Mouse (Mus musculus) thymus, adult 2 months (tissue): Measurements from ENCODE around the gene Gm39566. TPM values are rescaled to one million over a fixed set of nuclear protein-coding genes. Genes with fewer than 3 reads are reported as not detected.

ENCODE experiments used
- DNase-seq: peaks from one replicate; pipeline ENCODE4 v3.0.0; 2021
- H3K27ac ChIP-seq: fragments of 200-500 bp; 2 replicates; pipeline ENCODE4 v1.5.1; 2012; ENCODE audit warnings: low read length, control low read depth; ENCODE audit not compliant: control insufficient read depth, insufficient read depth
- H3K27me3 ChIP-seq: fragments of 200-500 bp; 2 replicates; pipeline ENCODE4 v1.6.1; 2012; ENCODE audit warnings: mild to moderate bottlenecking, low read length, moderate library complexity, mixed read lengths; ENCODE audit not compliant: control insufficient read depth, insufficient read depth
- H3K36me3 ChIP-seq: fragments of 200-500 bp; 2 replicates; pipeline ENCODE4 v1.6.1; 2012; ENCODE audit warnings: mild to moderate bottlenecking, low read length, moderate library complexity; ENCODE audit not compliant: control insufficient read depth, insufficient read depth
- H3K4me1 ChIP-seq: fragments of 200-500 bp; replicated peaks from 2 replicates; pipeline ENCODE4 v1.6.1; 2012; ENCODE audit warnings: low read length; ENCODE audit not compliant: control insufficient read depth, insufficient read depth
- H3K4me3 ChIP-seq: fragments of 200-500 bp; 2 replicates; pipeline ENCODE4 v1.5.1; 2012; ENCODE audit warnings: mild to moderate bottlenecking, low read length, control low read depth, moderate library complexity; ENCODE audit not compliant: control insufficient read depth, insufficient read depth
- CTCF ChIP-seq: fragments of 200-500 bp; IDR thresholded peaks from 2 replicates; pipeline ENCODE4 v1.5.1; 2012; ENCODE audit warnings: mild to moderate bottlenecking, control low read depth, low read length, moderate library complexity, borderline replicate concordance; ENCODE audit not compliant: control insufficient read depth, poor library complexity, insufficient read depth; ENCODE audit errors: extremely low read depth
- POLR2A ChIP-seq: fragments of 200-500 bp; IDR thresholded peaks from 2 replicates; pipeline ENCODE4 v1.6.1; 2012; ENCODE audit warnings: mild to moderate bottlenecking, low read length, control low read depth, moderate library complexity; ENCODE audit not compliant: control insufficient read depth, poor library complexity, insufficient read depth; ENCODE audit errors: extremely low read depth
- WGBS: fragments of 180-500 bp; shearing (Covaris S2); methylation state at CpG from one replicate; pipeline ENCODE4 v1.1.7; 2018; 5-methylcytosine and 5-hydroxymethylcytosine counted together
- polyA plus RNA-seq: library from polyadenylated mRNA; depleted of rRNA; stranded (reverse); fragments of >200 nt; gene quantifications from 2 replicates; pipeline ENCODE4 v1.2.3, GENCODE M21; 2012

Gm39566 gene
- polyA plus RNA-seq, 1 experiment, result 0.05 TPM

- WGBS, result 6% methylated on average over 60 of the region's 60 CpGs
- H3K4me3 ChIP-seq, result peak overlapping the region; percentile 33
- peaks cover 20% of the 10 kb centered on the region; the same call in 1 of the 2 replicates for H3K27me3 ChIP-seq
- H3K27ac ChIP-seq, result no peak overlapping the region
- DNase-seq, result peak; percentile 78
- peaks cover 36% of the 10 kb centered on the region for H3K4me1 ChIP-seq
- no peaks in the 10 kb centered on the region for H3K36me3 ChIP-seq
- peak; percentile 94 for TF ChIP-seq CTCF
- TF ChIP-seq POLR2A, result no peak
These were observed 11.1 kb downstream of the Gm39566 start for GRCm38 (mm10) chr11:69803786-69804651.

- 8% methylated on average over 12 of the region's 12 CpGs for WGBS
- DNase-seq, result no peak
These were observed 11.8 kb downstream of the Gm39566 start for GRCm38 (mm10) chr11:69803328-69803727.

GRCm38 (mm10) chr11:69802648-69803105, 12.4 kb downstream of the Gm39566 start:
- TF ChIP-seq POLR2A (no peak), CTCF (no peak)
- Histone ChIP-seq H3K27ac (no peak overlapping the region), H3K4me1 (peaks cover 36% of the 10 kb centered on the region), H3K27me3 (peaks cover 20% of the 10 kb centered on the region; the same call in 1 of the 2 replicates), H3K36me3 (no peaks in the 10 kb centered on the region), H3K4me3 (peak overlapping the region; percentile 50)
- DNase-seq, result peak; percentile 83
- WGBS, result under 1% methylated on average over 33 of the region's 33 CpGs

More at GRCm38 (mm10) chr11:69803328-69803727, 11.8 kb downstream of the Gm39566 start:
- peaks cover 36% of the 10 kb centered on the region for H3K4me1 ChIP-seq
- H3K27me3 ChIP-seq, result peaks cover 20% of the 10 kb centered on the region; the same call in 1 of the 2 replicates
- H3K4me3 ChIP-seq, result peak overlapping the region; percentile 33
- no peaks in the 10 kb centered on the region for H3K36me3 ChIP-seq
- TF ChIP-seq CTCF, result no peak
- TF ChIP-seq POLR2A, result no peak
- no peak overlapping the region for H3K27ac ChIP-seq

- H3K4me3 ChIP-seq, result peak within 1 kb of the TSS; percentile 50
- no peak for TF ChIP-seq POLR2A
- no peak for TF ChIP-seq CTCF
- H3K27ac ChIP-seq, result no peak within 1 kb of the TSS
- no peak for DNase-seq
- no peaks in the 10 kb centered on the region for H3K36me3 ChIP-seq
- 9% methylated on average over 33 of the region's 33 CpGs for WGBS
- peaks cover 36% of the 10 kb centered on the region for H3K4me1 ChIP-seq
- H3K27me3 ChIP-seq, result peaks cover 20% of the 10 kb centered on the region; the same call in 1 of the 2 replicates
These were observed 13.6 kb downstream of the Gm39566 start, which contains the start of gene Fgf11 for GRCm38 (mm10) chr11:69801379-69801977. TSS of gene Fgf11 (minus strand) at chr11:69801857.

- peaks cover 20% of the 10 kb centered on the region; the same call in 1 of the 2 replicates for H3K27me3 ChIP-seq
- H3K27ac ChIP-seq, result no peak overlapping the region
These were observed 14.5 kb downstream of the Gm39566 start for GRCm38 (mm10) chr11:69800392-69801197.

GRCm38 (mm10) chr11:69800138-69800391, 15.0 kb downstream of the Gm39566 start:
- H3K27ac ChIP-seq, result no peak overlapping the region
- peaks cover 36% of the 10 kb centered on the region for H3K4me1 ChIP-seq
- TF ChIP-seq POLR2A (no peak), CTCF (no peak)
- no peaks in the 10 kb centered on the region for H3K36me3 ChIP-seq
- DNase-seq, result no peak
- 4% methylated on average over 11 of the region's 11 CpGs for WGBS
- peaks cover 20% of the 10 kb centered on the region; the same call in 1 of the 2 replicates for H3K27me3 ChIP-seq
- no peak overlapping the region for H3K4me3 ChIP-seq

More at GRCm38 (mm10) chr11:69800392-69801197, 14.5 kb downstream of the Gm39566 start:
- peaks cover 36% of the 10 kb centered on the region for H3K4me1 ChIP-seq
- no peak overlapping the region for H3K4me3 ChIP-seq
- no peak for DNase-seq
- WGBS, result 1% methylated on average over 36 of the region's 36 CpGs
- H3K36me3 ChIP-seq, result no peaks in the 10 kb centered on the region
- no peak for TF ChIP-seq POLR2A
- TF ChIP-seq CTCF, result no peak
